Mouse (Mus musculus) megakaryocyte progenitor cell, adult 5-6 weeks (primary cell): ENCODE data around the gene Scn3b. TPM values are rescaled to one million over a fixed set of nuclear protein-coding genes. Genes with fewer than 3 reads are reported as not detected.

Experiments used
- ATAC-seq: replicated peaks from 2 replicates; pipeline ENCODE4 v1.8.0; 2016; ENCODE audit warnings: mild to moderate bottlenecking, moderate TSS enrichment, inconsistent platforms; ENCODE audit not compliant: poor library complexity
- total RNA-seq, 2 experiments: library from RNA; stranded (forward) in 1 of 2; stranded (reverse) in 1 of 2; fragments of 157-497, 149-512 nt in 1 of 2; fragments of 200-1000 nt in 1 of 2; gene quantifications; 2 replicates each; pipeline versions ENCODE4 v1.2.3 to v1.2.4; 2015 to 2017

Scn3b gene
- total RNA-seq, 2 experiments from 2014 or later, result not detected

DNA sequence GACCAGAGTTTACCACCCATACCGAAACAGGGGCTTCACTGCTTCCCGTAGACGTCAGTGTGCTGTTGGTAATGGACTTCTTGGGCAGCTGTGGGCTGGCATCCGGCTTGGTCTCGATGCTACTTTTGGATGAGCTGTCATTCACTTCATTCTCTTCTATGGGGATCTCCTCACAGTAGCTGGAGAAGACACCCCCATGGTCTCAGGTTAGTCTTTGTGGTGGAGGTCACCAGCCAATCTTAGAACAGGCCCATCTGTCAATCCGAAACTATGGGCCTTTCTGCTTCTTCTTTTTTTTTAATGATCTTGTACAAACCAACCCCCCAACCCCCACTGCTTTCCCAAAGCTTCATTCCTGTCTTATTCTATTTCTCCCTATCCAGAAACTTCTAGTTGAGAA lies 40.9 kb downstream of the Scn3b start:
- no peak for ATAC-seq

GRCm38 (mm10) chr9:40311813-40312212 lies 42.8 kb downstream of the Scn3b start:
- ATAC-seq, result no peak

- no peak for ATAC-seq
These were observed 48.0 kb downstream of the Scn3b start for GRCm38 (mm10) chr9:40316865-40317660.

GRCm38 (mm10) chr9:40317735-40318134 lies 48.7 kb downstream of the Scn3b start:
- ATAC-seq, result no peak

GRCm38 (mm10) chr9:40318771-40319170 lies 49.8 kb downstream of the Scn3b start:
- no peak for ATAC-seq

DNA sequence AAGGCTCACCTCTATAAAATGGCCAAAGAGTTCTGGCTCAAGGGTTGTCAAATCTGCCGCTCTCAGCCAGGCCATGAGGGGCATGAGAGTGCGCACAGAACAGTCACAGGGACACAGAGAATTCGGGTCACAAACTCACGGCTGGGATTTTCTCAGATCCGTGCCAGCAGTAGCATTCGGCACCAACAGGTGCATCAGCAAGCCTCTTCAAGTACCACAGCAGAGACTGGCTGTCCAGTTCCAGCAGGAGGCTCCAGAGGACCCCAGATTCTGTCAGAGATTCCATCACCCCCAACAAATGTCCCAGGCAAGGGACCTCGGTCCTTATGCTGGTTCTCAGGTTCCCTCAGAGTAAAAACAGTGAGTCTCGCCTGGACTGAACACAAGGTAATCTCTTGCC lies 51.4 kb downstream of the Scn3b start:
- ATAC-seq, result no peak

DNA sequence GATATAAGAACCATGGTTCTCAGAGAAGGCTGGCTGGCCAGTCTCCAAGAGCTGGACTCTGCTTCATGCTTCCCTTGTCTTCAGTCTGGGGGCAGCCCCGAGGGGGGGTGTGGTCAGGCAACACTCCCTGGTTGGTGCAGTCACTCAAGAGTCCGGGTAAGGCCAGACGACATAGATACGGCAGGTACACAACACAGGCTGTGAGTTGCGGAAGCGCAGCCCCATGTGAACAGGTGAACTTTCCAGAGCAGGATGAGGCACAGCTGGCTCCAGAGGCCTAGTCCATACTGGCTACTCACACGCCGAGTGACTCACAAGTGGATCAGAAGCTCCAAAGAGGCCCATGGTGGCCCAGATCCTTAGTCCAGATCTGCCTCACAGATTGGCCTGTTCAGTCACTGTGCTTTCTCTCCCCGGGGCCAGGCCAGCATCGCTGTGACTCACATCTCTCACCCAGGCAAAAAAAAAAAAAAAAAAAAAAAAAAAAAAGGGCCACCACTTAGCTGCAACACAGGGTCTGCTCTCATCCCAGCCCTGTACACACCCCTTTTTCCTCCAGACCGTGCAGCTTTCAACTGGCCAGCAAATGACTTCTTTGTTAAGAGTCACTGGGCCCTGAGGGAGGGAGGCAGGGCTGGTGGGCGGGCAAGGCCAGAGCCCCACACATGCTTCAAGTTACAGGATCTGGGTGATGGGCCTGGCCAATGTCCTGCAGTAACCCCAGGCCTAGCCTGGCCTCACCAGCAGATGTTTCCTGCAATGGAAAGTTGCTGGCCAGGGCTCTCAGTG lies 52.1 kb downstream of the Scn3b start:
- ATAC-seq, result peak; percentile 71

GRCm38 (mm10) chr9:40321668-40322003 lies 52.6 kb downstream of the Scn3b start:
- no peak for ATAC-seq

DNA sequence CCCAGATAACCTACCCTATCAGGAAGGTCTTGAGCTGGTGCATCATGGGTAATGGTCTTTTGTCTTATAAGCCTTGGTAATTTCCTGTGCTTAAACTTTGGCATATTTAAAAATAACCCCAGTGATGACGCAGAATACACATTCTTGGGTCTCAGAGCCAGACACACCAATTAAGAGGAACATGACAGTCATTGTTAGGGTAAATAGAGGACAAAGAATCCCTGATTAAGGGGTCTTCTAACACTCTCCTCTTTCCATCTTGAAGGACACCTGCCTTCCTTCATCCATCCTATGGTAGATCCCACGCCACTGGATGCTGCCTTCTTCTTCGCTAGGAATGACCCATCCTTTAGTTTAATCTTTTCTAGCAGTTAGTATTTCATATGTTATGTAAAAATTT lies 53.4 kb downstream of the Scn3b start:
- ATAC-seq, result no peak

DNA sequence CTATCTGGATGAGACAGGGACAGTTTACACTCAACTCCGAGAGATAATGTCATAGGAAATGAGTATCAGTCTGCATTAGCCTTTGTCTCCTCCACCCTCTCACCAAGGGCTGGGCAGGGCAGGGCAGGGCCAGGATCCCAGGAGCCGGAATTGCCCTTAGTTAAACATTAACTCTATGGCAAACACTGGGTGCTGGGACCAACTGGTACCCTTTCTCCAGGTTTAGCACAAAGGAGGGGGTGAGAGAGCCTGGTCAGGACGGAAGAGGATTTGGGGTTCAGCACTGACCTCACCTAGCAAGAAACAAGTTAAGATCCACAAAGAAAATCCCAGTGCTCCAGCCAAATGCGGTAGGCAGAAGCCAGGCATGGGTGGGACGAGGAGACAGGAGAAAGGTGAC lies 54.2 kb downstream of the Scn3b start:
- no peak for ATAC-seq

GRCm38 (mm10) chr9:40323773-40324172 lies 54.8 kb downstream of the Scn3b start:
- ATAC-seq, result no peak

DNA sequence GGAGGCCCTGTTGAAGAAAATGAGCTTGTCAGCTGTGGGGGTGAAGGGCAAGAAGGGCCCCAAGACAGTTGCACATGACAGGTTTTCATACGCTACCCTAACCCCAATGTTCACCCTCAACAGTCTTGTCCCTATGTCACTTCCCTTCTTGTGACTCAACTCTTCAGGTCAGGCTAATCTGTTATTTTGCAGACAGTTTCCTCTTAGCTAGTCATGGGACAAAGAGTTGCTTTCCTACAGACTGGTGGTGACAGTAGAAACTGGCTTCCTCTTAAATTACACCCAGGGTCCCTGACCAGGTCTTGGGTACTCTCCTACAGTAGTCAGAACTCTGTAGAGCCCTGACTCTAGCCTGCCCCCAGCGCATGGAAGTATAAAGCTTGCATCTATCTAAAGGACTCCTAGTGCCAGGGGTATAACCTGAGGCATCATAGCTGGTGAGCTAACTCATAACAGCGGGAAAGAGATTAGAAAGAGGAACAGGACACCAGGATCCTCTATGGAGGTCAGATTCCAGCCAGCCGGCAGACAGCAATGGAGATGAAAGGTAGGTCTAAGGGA lies 55.3 kb downstream of the Scn3b start:
- peak; percentile 60 for ATAC-seq

- no peak for ATAC-seq
These were observed 55.8 kb downstream of the Scn3b start for GRCm38 (mm10) chr9:40324826-40325225.

GRCm38 (mm10) chr9:40326260-40326915 lies 57.4 kb downstream of the Scn3b start:
- no peak for ATAC-seq

DNA sequence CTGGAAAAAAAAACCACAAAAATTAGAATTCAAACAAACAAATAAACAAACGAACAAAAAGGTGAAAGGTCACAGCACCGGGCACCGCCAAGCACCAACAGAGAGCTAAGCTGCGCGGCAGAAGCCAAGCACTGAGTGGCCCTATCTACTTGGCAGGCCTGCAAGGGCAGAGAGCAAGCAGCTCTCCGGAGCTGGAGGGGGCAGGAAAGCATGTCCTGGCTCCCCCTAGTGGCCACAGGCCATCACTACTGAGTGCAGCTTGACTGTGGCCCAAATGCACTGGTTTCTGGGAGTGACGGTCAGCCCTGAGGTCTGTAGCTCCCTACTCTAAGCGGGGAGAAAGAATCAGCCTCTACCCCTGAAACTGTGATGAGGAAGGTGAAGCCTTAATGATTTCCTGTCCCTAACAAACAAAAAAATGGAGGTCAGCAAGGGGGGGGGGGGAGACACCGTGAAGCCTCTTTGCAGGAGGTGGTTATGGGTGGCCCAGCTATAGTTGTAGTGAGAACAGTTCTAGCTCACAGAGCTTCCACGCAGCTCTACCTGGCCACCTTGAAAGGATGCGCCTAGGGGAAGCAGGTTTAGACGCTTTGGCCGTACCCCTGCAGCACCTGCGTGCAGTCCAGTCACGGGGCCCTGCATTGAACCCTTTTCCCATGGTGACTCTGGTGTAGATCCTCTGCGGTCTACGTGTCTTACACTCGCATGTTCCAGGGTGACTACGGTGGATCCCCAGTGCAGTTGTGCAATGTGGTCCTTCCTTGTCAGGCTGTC lies 61.8 kb downstream of the Scn3b start:
- peak; percentile 94 for ATAC-seq

DNA sequence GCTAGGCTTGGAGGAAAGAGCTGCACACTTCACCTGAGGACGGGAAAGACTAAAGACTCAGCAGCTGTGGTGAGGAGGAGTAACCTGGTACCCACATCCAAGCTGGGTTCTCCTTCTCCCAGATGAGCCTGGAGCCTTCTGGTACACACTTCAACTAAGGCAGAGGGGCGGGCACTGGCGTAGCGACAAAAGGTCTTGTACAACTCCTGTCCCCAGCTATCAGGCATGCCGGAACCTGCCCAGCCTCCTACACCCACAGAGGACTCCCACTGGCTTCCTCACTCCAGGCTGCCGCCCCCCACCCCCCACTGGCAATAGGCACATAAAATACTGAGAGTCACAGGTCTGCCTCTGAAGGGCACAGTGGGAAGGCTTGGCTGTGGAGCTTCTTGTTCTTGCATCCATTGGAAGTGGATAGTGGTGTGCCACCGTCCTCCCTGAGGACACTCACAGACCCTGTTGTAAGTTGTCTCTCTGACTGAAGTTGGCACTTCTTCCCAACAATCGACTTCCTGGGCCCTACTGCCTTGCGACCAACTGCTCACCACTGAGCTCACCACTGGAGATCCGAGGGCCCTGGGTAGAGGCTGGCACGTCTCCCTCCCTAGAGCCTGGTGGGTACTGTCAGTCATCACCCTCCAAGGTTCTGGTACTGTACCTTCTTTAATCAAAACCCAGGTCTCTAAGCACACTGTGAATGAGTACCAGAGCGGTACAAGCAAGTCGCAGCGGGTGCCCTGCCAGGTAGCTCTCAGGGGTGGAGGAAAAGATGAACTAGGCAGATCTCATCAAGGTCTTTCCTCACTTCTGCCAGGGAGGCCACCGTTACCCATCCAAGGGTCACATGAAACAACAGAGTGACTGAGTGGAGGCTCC lies 62.6 kb downstream of the Scn3b start:
- ATAC-seq, result no peak

- ATAC-seq, result no peak
These were observed 63.3 kb downstream of the Scn3b start for GRCm38 (mm10) chr9:40332326-40332725.

GRCm38 (mm10) chr9:40332731-40333648 lies 64.0 kb downstream of the Scn3b start:
- no peak for ATAC-seq
